Mouse (Mus musculus): ENCODE data around the gene Gle1. TPM values are rescaled to one million over a fixed set of nuclear protein-coding genes. Genes with fewer than 3 reads are reported as not detected.
A peak's percentile ranks its signal among the peaks of the same experiment; 100 is the strongest.

Gene Gle1
- polyA plus RNA-seq, 1 experiment from 2014 or later, result 44.5 TPM

- H3K27me3 ChIP-seq (replicated peaks), result no peaks in the 10 kb centered on the region
- H3K9ac ChIP-seq, result no peak overlapping the region
- H3K9me3 ChIP-seq, result no peaks in the 10 kb centered on the region
- H3K4me3 ChIP-seq (replicated peaks), result no peak overlapping the region
- no peak for ATAC-seq
- H3K27ac ChIP-seq, result no peak overlapping the region
- WGBS, result 89% methylated on average over 11 of the region's 11 CpGs
- H3K36me3 ChIP-seq, result peaks cover 55% of the 10 kb centered on the region
- no peaks in the 10 kb centered on the region for H3K4me1 ChIP-seq (replicated peaks)
- no peak overlapping the region for H3K4me2 ChIP-seq (replicated peaks)
Observed at GRCm38 (mm10) chr2:29917621-29918020, 17.6 kb upstream of the Gle1 start.

GRCm38 (mm10) chr2:29922011-29922410 is 13.2 kb upstream of the Gle1 start:
- peaks cover 63% of the 10 kb centered on the region for H3K36me3 ChIP-seq
- H3K9ac ChIP-seq, result no peak overlapping the region
- WGBS, result 43% methylated on average over 11 of the region's 11 CpGs

GRCm38 (mm10) chr2:29926542-29926941 is 8.7 kb upstream of the Gle1 start:
- H3K27me3 ChIP-seq (replicated peaks), result no peaks in the 10 kb centered on the region
- 85% methylated on average over 5 of the region's 5 CpGs for WGBS
- no peak for ATAC-seq
- H3K4me3 ChIP-seq (replicated peaks), result no peak overlapping the region
- no peaks in the 10 kb centered on the region for H3K9me3 ChIP-seq
- H3K27ac ChIP-seq, result no peak overlapping the region
- H3K4me2 ChIP-seq (replicated peaks), result no peak overlapping the region
- H3K36me3 ChIP-seq, result peaks cover 61% of the 10 kb centered on the region
- no peak overlapping the region for H3K9ac ChIP-seq
- no peaks in the 10 kb centered on the region for H3K4me1 ChIP-seq (replicated peaks)

More at GRCm38 (mm10) chr2:29922011-29922410, 13.2 kb upstream of the Gle1 start:
- Histone ChIP-seq H3K27me3 (replicated peaks) (no peaks in the 10 kb centered on the region), H3K27ac (0 out of 2 replicates have a peak overlapping the region, but pooled peaks have one; percentile 0), H3K4me2 (replicated peaks) (no peak overlapping the region), H3K9me3 (no peaks in the 10 kb centered on the region), H3K4me1 (replicated peaks) (no peaks in the 10 kb centered on the region), H3K4me3 (replicated peaks) (no peak overlapping the region)
- no peak for ATAC-seq

- H3K4me2 ChIP-seq (replicated peaks), result no peak overlapping the region
- H3K4me3 ChIP-seq (replicated peaks), result no peak overlapping the region
- ATAC-seq, result no peak
- peaks cover 31% of the 10 kb centered on the region for H3K36me3 ChIP-seq
- no peaks in the 10 kb centered on the region for H3K9me3 ChIP-seq
- no peak overlapping the region for H3K27ac ChIP-seq
- 89% methylated on average over 10 of the region's 10 CpGs for WGBS
- H3K9ac ChIP-seq, result no peak overlapping the region
- no peaks in the 10 kb centered on the region for H3K4me1 ChIP-seq (replicated peaks)
- H3K27me3 ChIP-seq (replicated peaks), result no peaks in the 10 kb centered on the region
Observed at GRCm38 (mm10) chr2:29930506-29930905, 4.7 kb upstream of the Gle1 start.

GRCm38 (mm10) chr2:29931194-29931593 is 4.0 kb upstream of the Gle1 start:
- Histone ChIP-seq H3K4me1 (replicated peaks) (peaks cover 4% of the 10 kb centered on the region; the same call in 1 of the 2 replicates), H3K36me3 (peaks cover 24% of the 10 kb centered on the region), H3K27me3 (replicated peaks) (no peaks in the 10 kb centered on the region), H3K9me3 (no peaks in the 10 kb centered on the region), H3K4me2 (replicated peaks) (no peak overlapping the region), H3K27ac (no peak overlapping the region), H3K4me3 (replicated peaks) (no peak overlapping the region), H3K9ac (no peak overlapping the region)
- ATAC-seq, result no peak
- WGBS, result 88% methylated on average over 6 of the region's 6 CpGs

- peaks cover 5% of the 10 kb centered on the region; the same call in 1 of the 2 replicates for H3K4me1 ChIP-seq (replicated peaks)
- H3K4me2 ChIP-seq (replicated peaks), result no peak overlapping the region
- no peaks in the 10 kb centered on the region for H3K27me3 ChIP-seq (replicated peaks)
- H3K9me3 ChIP-seq, result no peaks in the 10 kb centered on the region
- no peak overlapping the region for H3K4me3 ChIP-seq (replicated peaks)
- H3K9ac ChIP-seq, result no peak overlapping the region
- H3K27ac ChIP-seq, result no peak overlapping the region
- peaks cover 30% of the 10 kb centered on the region for H3K36me3 ChIP-seq
- 93% methylated on average over 9 of the region's 9 CpGs for WGBS
- no peak for ATAC-seq
Observed at GRCm38 (mm10) chr2:29940073-29940472, 4.8 kb downstream of the Gle1 start.

GRCm38 (mm10) chr2:29940826-29941225 is 5.6 kb downstream of the Gle1 start:
- no peak overlapping the region for H3K4me3 ChIP-seq (replicated peaks)
- H3K9ac ChIP-seq, result no peak overlapping the region
- WGBS, result 93% methylated on average over 7 of the region's 7 CpGs
- H3K27ac ChIP-seq, result no peak overlapping the region
- H3K36me3 ChIP-seq, result peaks cover 30% of the 10 kb centered on the region
- H3K27me3 ChIP-seq (replicated peaks), result no peaks in the 10 kb centered on the region
- no peak for ATAC-seq
- H3K9me3 ChIP-seq, result no peaks in the 10 kb centered on the region
- H3K4me2 ChIP-seq (replicated peaks), result no peak overlapping the region
- H3K4me1 ChIP-seq (replicated peaks), result peaks cover 4% of the 10 kb centered on the region; the same call in 1 of the 2 replicates

GRCm38 (mm10) chr2:29944723-29945122 is 9.5 kb downstream of the Gle1 start:
- Histone ChIP-seq H3K9ac (no peak overlapping the region), H3K27ac (0 out of 2 replicates have a peak overlapping the region, but pooled peaks have one; percentile 22), H3K4me2 (replicated peaks) (no peak overlapping the region), H3K27me3 (replicated peaks) (no peaks in the 10 kb centered on the region), H3K9me3 (no peaks in the 10 kb centered on the region), H3K4me1 (replicated peaks) (no peaks in the 10 kb centered on the region), H3K36me3 (peaks cover 31% of the 10 kb centered on the region), H3K4me3 (replicated peaks) (no peak overlapping the region)
- 35% methylated on average over 1 of the region's 1 CpGs for WGBS
- ATAC-seq, result no peak

- H3K9ac ChIP-seq, result no peak overlapping the region
- H3K36me3 ChIP-seq, result peaks cover 33% of the 10 kb centered on the region
- H3K27ac ChIP-seq, result no peak overlapping the region
- no peak overlapping the region for H3K4me3 ChIP-seq (replicated peaks)
- H3K9me3 ChIP-seq, result no peaks in the 10 kb centered on the region
- WGBS, result 93% methylated on average over 5 of the region's 5 CpGs
- no peaks in the 10 kb centered on the region for H3K4me1 ChIP-seq (replicated peaks)
- no peak for ATAC-seq
- H3K27me3 ChIP-seq (replicated peaks), result no peaks in the 10 kb centered on the region
- H3K4me2 ChIP-seq (replicated peaks), result no peak overlapping the region
Observed at GRCm38 (mm10) chr2:29948896-29949295, 13.7 kb downstream of the Gle1 start.

- Histone ChIP-seq H3K4me1 (replicated peaks) (peaks cover 7% of the 10 kb centered on the region), H3K36me3 (peaks cover 11% of the 10 kb centered on the region; the same call in 1 of the 2 replicates), H3K4me3 (replicated peaks) (no peak overlapping the region), H3K27ac (no peak overlapping the region), H3K27me3 (replicated peaks) (no peaks in the 10 kb centered on the region), H3K4me2 (replicated peaks) (no peak overlapping the region), H3K9me3 (no peaks in the 10 kb centered on the region), H3K9ac (no peak overlapping the region)
- no peak for ATAC-seq
- 97% methylated on average over 7 of the region's 7 CpGs for WGBS
Observed at GRCm38 (mm10) chr2:29961246-29961645, 26.0 kb downstream of the Gle1 start.

GRCm38 (mm10) chr2:29964354-29965249 is 29.4 kb downstream of the Gle1 start:
- Histone ChIP-seq H3K4me2 (replicated peaks) (peak overlapping the region; percentile 70), H3K27me3 (replicated peaks) (no peaks in the 10 kb centered on the region), H3K27ac (peak overlapping the region; percentile 93), H3K4me1 (replicated peaks) (peaks cover 22% of the 10 kb centered on the region), H3K9ac (peak overlapping the region; percentile 98), H3K36me3 (no peaks in the 10 kb centered on the region), H3K4me3 (replicated peaks) (peak overlapping the region; percentile 96), H3K9me3 (no peaks in the 10 kb centered on the region)
- ATAC-seq, result no peak
- WGBS, result 15% methylated on average over 10 of the region's 10 CpGs

- ATAC-seq, result peak; percentile 99
- H3K9ac ChIP-seq, result peak within 1 kb of the TSS; percentile 98
- H3K36me3 ChIP-seq, result no peaks in the 10 kb centered on the region
- peaks cover 22% of the 10 kb centered on the region for H3K4me1 ChIP-seq (replicated peaks)
- no peaks in the 10 kb centered on the region for H3K9me3 ChIP-seq
- H3K4me3 ChIP-seq (replicated peaks), result peak within 1 kb of the TSS; percentile 96
- H3K4me2 ChIP-seq (replicated peaks), result peak within 1 kb of the TSS; percentile 70
- peak within 1 kb of the TSS; percentile 93 for H3K27ac ChIP-seq
- no peaks in the 10 kb centered on the region for H3K27me3 ChIP-seq (replicated peaks)
- under 1% methylated on average over 82 of the region's 82 CpGs for WGBS
Observed at GRCm38 (mm10) chr2:29965250-29965843, 30.1 kb downstream of the Gle1 start, which contains the start of gene Sptan1. Gene Sptan1 (plus strand): TSS chr2:29965560.

Data from intestine, embryonic 15.5 days (tissue).